Comparison of ENCODE assay signal across 8 mouse cellular contexts in genomic region chr10:119168791-119169190, GRCm38 (mm10).
DNase-seq lines count a peak whose midpoint lies in the region; ATAC-seq and TF ChIP-seq lines count a peak whose summit lies in the region.

No protein-coding gene starts in this region.

- no peaks in the 10 kb centered on the region for H3K9me3 ChIP-seq in heart, embryonic 10.5 days

- DNase-seq in heart, adult 2 months, result no peak
- no peak for DNase-seq in heart, embryonic 10.5 days (ENCODE audit: low spot score)
- DNase-seq in thymus, postnatal 14 days, result peak; percentile 8
- DNase-seq in thymus, postnatal 25 days, result no peak
- DNase-seq in kidney, postnatal 14 days, result peak; percentile 17
- peak; percentile 20 for DNase-seq in retina, postnatal 7 days (ENCODE audit: low read depth, low spot score)

- peak; percentile 54 for TF ChIP-seq CTCF in heart, adult 2 months (IDR thresholded peaks at IDR 0.05)

- no peak for ATAC-seq in cerebellum, adult (ENCODE audit: insufficient number of reproducible peaks, low FRiP score, low TSS enrichment)
- ATAC-seq in megakaryocyte, adult 5-6 weeks (ENCODE audit: poor library complexity, severe bottlenecking), result no peak

- TF ChIP-seq EP300 in heart, adult 2 months (IDR thresholded peaks at IDR 0.05; ENCODE audit: insufficient read depth, low read depth, low read length), result no peak

- no peak overlapping the region for H3K4me3 ChIP-seq in heart, adult 2 months
- no peak overlapping the region for H3K4me3 ChIP-seq in heart, embryonic 10.5 days

- no peak for TF ChIP-seq POLR2A in heart, adult 2 months (IDR thresholded peaks at IDR 0.05; ENCODE audit: insufficient read depth, low read depth, low read length)

- no peak overlapping the region for H3K27ac ChIP-seq in heart, adult 2 months
- H3K27ac ChIP-seq in heart, embryonic 10.5 days, result no peak overlapping the region

- H3K4me1 ChIP-seq in heart, adult 2 months (ENCODE audit: control insufficient read depth, insufficient read depth, low read length), result no peaks in the 10 kb centered on the region
- H3K4me1 ChIP-seq in heart, embryonic 10.5 days, result 0 out of 2 replicates have a peak, but pooled peaks cover 3% of the 10 kb centered on the region

- 55% methylated on average over 14 of the region's 14 CpGs for WGBS in heart, adult 2 months
- WGBS in heart, embryonic 10.5 days, result 29% methylated on average over 14 of the region's 14 CpGs

- no peaks in the 10 kb centered on the region for H3K36me3 ChIP-seq in heart, adult 2 months (ENCODE audit: control insufficient read depth, insufficient read depth, low read length)
- no peaks in the 10 kb centered on the region for H3K36me3 ChIP-seq in heart, embryonic 10.5 days

- no peaks in the 10 kb centered on the region for H3K79me2 ChIP-seq in heart, adult 2 months (replicated peaks; ENCODE audit: control insufficient read depth, insufficient read depth, low read length)

- intact Hi-C loops in heart, adult 2 months (cut with DNase I), result loop anchor here (5.0 kb wide), 1 partner anchor 194 kb away; no protein-coding TSS in a partner anchor

- no peaks in the 10 kb centered on the region for H3K27me3 ChIP-seq in heart, adult 2 months (ENCODE audit: control insufficient read depth, insufficient read depth, low read length)
- H3K27me3 ChIP-seq in heart, embryonic 10.5 days (ENCODE audit: insufficient read depth, poor library complexity, severe bottlenecking), result no peaks in the 10 kb centered on the region

- H3K9ac ChIP-seq in heart, adult 2 months (ENCODE audit: low read depth, low read length), result no peak overlapping the region

Comparison
In these comparisons a context has a peak if more than half of its experiments do, and no peak if none do; other contexts are left out.
1. DNase-seq: peak in thymus, postnatal 14 days (single experiment), kidney, postnatal 14 days (single experiment) and retina, postnatal 7 days (single experiment); none in heart, adult 2 months (0 of 2), heart, embryonic 10.5 days (single experiment) and thymus, postnatal 25 days (single experiment).